Mouse (Mus musculus): ENCODE results near the gene Inha. TPM values are rescaled to one million over a fixed set of nuclear protein-coding genes. Genes with fewer than 3 reads are reported as not detected.

The Inha gene
- polyA plus RNA-seq, 1 experiment = 2.9 TPM

GRCm38 (mm10) chr1:75548083-75548482 is 41.2 kb downstream of the Inha start:
- Histone ChIP-seq H3K27ac (ENCODE audit: insufficient read depth, low read length) (no peak overlapping the region), H3K27me3 (ENCODE audit: control insufficient read depth, insufficient read depth, low read length) (peaks cover 16% of the 10 kb centered on the region), H3K36me3 (ENCODE audit: control insufficient read depth, insufficient read depth, low read length) (no peaks in the 10 kb centered on the region), H3K4me1 (ENCODE audit: control insufficient read depth, insufficient read depth, insufficient read length) (no peaks in the 10 kb centered on the region), H3K4me3 (ENCODE audit: extremely low read depth, insufficient read depth, insufficient read length) (no peak overlapping the region)
- 87% methylated on average over 3 of the region's 3 CpGs for WGBS
- no peak for DNase-seq (ENCODE audit: low read depth in 1 of 2, low spot score in 2 of 2)
- TF ChIP-seq POLR2A (IDR thresholded peaks at IDR 0.05; ENCODE audit: low read depth, low read length) (no peak), CTCF (IDR thresholded peaks at IDR 0.05; ENCODE audit: extremely low read depth, insufficient read depth, insufficient read length, insufficient replicate concordance) (no peak)

DNA sequence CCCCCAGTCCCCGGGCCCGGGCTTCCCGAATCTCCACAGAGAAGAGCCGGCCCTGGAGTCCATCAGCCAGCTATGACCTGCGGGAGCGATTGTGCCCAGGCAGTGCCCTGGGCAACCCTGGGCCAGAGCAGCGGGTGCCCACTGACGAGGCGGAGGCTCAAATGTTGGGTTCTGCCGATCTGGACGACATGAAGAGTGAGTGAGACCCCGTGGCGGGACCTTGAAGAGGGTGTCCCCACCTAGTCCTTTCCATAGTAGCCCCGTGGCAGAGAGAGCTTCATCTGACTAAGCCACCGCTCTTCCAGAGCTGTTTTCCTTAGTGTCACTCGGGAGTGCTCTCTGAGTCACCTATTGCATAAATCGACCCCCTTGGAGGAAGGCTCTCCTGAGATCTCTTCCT is 42.0 kb downstream of the Inha start:
- H3K36me3 ChIP-seq (ENCODE audit: control insufficient read depth, insufficient read depth, low read length) = no peaks in the 10 kb centered on the region
- TF ChIP-seq CTCF (IDR thresholded peaks at IDR 0.05; ENCODE audit: extremely low read depth, insufficient read depth, insufficient read length, insufficient replicate concordance) (no peak), POLR2A (IDR thresholded peaks at IDR 0.05; ENCODE audit: low read depth, low read length) (no peak)
- no peaks in the 10 kb centered on the region for H3K4me1 ChIP-seq (ENCODE audit: control insufficient read depth, insufficient read depth, insufficient read length)
- no peak overlapping the region for H3K4me3 ChIP-seq (ENCODE audit: extremely low read depth, insufficient read depth, insufficient read length)
- no peak overlapping the region for H3K27ac ChIP-seq (ENCODE audit: insufficient read depth, low read length)
- H3K27me3 ChIP-seq (ENCODE audit: control insufficient read depth, insufficient read depth, low read length) = peaks cover 16% of the 10 kb centered on the region
- 89% methylated on average over 17 of the region's 17 CpGs for WGBS
- DNase-seq (ENCODE audit: low read depth in 1 of 2, low spot score in 2 of 2) = no peak

GRCm38 (mm10) chr1:75549289-75550279 is 42.7 kb downstream of the Inha start:
- Histone ChIP-seq H3K27me3 (ENCODE audit: control insufficient read depth, insufficient read depth, low read length) (peaks cover 16% of the 10 kb centered on the region), H3K4me1 (ENCODE audit: control insufficient read depth, insufficient read depth, insufficient read length) (no peaks in the 10 kb centered on the region), H3K36me3 (ENCODE audit: control insufficient read depth, insufficient read depth, low read length) (no peaks in the 10 kb centered on the region), H3K27ac (ENCODE audit: insufficient read depth, low read length) (no peak overlapping the region), H3K4me3 (ENCODE audit: extremely low read depth, insufficient read depth, insufficient read length) (no peak overlapping the region)
- TF ChIP-seq CTCF (IDR thresholded peaks at IDR 0.05; ENCODE audit: extremely low read depth, insufficient read depth, insufficient read length, insufficient replicate concordance) (no peak), POLR2A (IDR thresholded peaks at IDR 0.05; ENCODE audit: low read depth, low read length) (no peak)
- DNase-seq (ENCODE audit: low read depth in 1 of 2, low spot score in 2 of 2) = no peak
- WGBS = 86% methylated on average over 17 of the region's 17 CpGs

- 89% methylated on average over 15 of the region's 15 CpGs for WGBS
- no peak for TF ChIP-seq POLR2A (IDR thresholded peaks at IDR 0.05; ENCODE audit: low read depth, low read length)
- TF ChIP-seq CTCF (IDR thresholded peaks at IDR 0.05; ENCODE audit: extremely low read depth, insufficient read depth, insufficient read length, insufficient replicate concordance) = no peak
- H3K4me3 ChIP-seq (ENCODE audit: extremely low read depth, insufficient read depth, insufficient read length) = no peak overlapping the region
- no peaks in the 10 kb centered on the region for H3K4me1 ChIP-seq (ENCODE audit: control insufficient read depth, insufficient read depth, insufficient read length)
- no peak for DNase-seq (ENCODE audit: low read depth in 1 of 2, low spot score in 2 of 2)
- H3K27ac ChIP-seq (ENCODE audit: insufficient read depth, low read length) = no peak overlapping the region
- no peaks in the 10 kb centered on the region for H3K36me3 ChIP-seq (ENCODE audit: control insufficient read depth, insufficient read depth, low read length)
- H3K27me3 ChIP-seq (ENCODE audit: control insufficient read depth, insufficient read depth, low read length) = peaks cover 16% of the 10 kb centered on the region
Observed at GRCm38 (mm10) chr1:75550586-75550985, 43.7 kb downstream of the Inha start.

DNA sequence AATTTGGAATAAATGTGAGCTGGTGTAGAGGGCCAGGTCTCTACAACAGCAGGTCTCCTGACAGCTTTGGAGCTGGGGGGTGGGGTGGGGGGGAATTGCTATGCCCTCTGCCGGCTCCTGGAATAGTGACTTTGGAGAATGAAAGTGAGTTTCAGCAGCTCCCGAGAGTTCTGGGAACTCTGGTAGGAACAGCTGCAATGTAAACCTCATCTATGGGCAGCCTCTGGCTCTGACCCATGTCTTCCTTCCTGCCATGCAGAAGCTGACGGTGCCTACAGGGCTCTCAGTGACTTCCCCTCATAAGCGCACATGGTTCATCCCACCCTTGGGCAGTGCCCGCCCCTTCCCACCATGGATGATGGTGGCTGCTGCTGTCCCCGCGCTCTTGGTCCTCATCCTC is 48.8 kb downstream of the Inha start:
- TF ChIP-seq POLR2A (IDR thresholded peaks at IDR 0.05; ENCODE audit: low read depth, low read length) (no peak), CTCF (IDR thresholded peaks at IDR 0.05; ENCODE audit: extremely low read depth, insufficient read depth, insufficient read length, insufficient replicate concordance) (no peak)
- Histone ChIP-seq H3K36me3 (ENCODE audit: control insufficient read depth, insufficient read depth, low read length) (no peaks in the 10 kb centered on the region), H3K27me3 (ENCODE audit: control insufficient read depth, insufficient read depth, low read length) (no peaks in the 10 kb centered on the region), H3K27ac (ENCODE audit: insufficient read depth, low read length) (no peak overlapping the region), H3K4me3 (ENCODE audit: extremely low read depth, insufficient read depth, insufficient read length) (no peak overlapping the region), H3K4me1 (ENCODE audit: control insufficient read depth, insufficient read depth, insufficient read length) (peaks cover 5% of the 10 kb centered on the region; the same call in 1 of the 2 replicates)
- WGBS = 49% methylated on average over 7 of the region's 7 CpGs
- no peak for DNase-seq (ENCODE audit: low read depth in 1 of 2, low spot score in 2 of 2)

GRCm38 (mm10) chr1:75556143-75556781 is 49.4 kb downstream of the Inha start:
- no peak for DNase-seq (ENCODE audit: low read depth in 1 of 2, low spot score in 2 of 2)
- Histone ChIP-seq H3K4me3 (ENCODE audit: extremely low read depth, insufficient read depth, insufficient read length) (no peak overlapping the region), H3K4me1 (ENCODE audit: control insufficient read depth, insufficient read depth, insufficient read length) (peaks cover 5% of the 10 kb centered on the region; the same call in 1 of the 2 replicates), H3K36me3 (ENCODE audit: control insufficient read depth, insufficient read depth, low read length) (no peaks in the 10 kb centered on the region), H3K27ac (ENCODE audit: insufficient read depth, low read length) (no peak overlapping the region), H3K27me3 (ENCODE audit: control insufficient read depth, insufficient read depth, low read length) (no peaks in the 10 kb centered on the region)
- WGBS = 85% methylated on average over 9 of the region's 9 CpGs
- TF ChIP-seq POLR2A (IDR thresholded peaks at IDR 0.05; ENCODE audit: low read depth, low read length) = no peak
- no peak for TF ChIP-seq CTCF (IDR thresholded peaks at IDR 0.05; ENCODE audit: extremely low read depth, insufficient read depth, insufficient read length, insufficient replicate concordance)

Measured in spleen, adult 2 months (tissue).